Mouse (Mus musculus) T-cell, adult 2 months (primary cell): ENCODE measurements at regions not wholly inside any gene's neighbourhood (a gene's known extent, or its start where the extent isn't known, plus 50 kb on each side); places are given as distances from the start of the nearest gene placed in this dataset.
A peak's percentile ranks its signal among the peaks of the same experiment; 100 is the strongest.

Experiments
- DNase-seq: peaks from one replicate; pipeline ENCODE4 v3.0.0; 2022; ENCODE audit warnings: low spot score

DNA sequence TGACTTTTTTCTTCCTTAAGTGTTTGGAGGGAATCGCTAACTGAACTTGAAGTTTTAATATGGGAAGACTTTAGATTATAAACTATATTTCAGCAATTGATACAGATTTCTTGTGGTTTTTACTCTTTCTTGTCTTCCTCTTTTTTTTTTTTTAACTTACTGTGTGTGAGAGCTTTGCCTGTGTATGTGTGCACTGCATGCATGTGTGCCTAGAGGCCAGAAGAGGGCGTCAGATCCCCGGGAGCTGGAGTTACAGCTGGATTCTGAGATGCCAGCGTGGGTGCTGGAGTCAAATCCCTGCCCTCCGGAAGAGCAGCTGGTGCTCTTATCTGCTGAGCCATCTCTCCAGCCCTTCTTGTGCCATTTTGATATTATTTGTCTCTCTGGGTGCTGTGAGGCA, 129.6 kb downstream of the Trim33 start:
- DNase-seq: no peak

DNA sequence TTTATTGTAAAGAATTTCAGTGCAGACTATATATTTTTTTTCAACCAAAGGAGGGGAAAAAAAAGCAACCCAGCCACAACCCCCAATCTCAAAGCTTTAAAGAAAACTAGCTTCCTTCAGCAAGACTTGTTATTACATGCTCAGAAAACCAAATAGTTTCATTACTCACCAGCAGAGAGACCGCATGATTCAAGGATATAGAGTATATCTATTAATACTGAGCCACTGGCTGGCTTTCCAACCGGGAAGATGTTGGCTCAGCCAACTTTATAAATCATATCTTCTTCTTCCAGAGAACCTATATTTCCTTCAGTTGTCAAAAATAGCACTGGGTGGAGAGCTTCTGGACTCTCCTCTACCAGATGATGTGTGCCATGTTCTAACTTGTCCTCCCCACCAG, 133.2 kb downstream of the Trim33 start:
- no peak for DNase-seq

DNA sequence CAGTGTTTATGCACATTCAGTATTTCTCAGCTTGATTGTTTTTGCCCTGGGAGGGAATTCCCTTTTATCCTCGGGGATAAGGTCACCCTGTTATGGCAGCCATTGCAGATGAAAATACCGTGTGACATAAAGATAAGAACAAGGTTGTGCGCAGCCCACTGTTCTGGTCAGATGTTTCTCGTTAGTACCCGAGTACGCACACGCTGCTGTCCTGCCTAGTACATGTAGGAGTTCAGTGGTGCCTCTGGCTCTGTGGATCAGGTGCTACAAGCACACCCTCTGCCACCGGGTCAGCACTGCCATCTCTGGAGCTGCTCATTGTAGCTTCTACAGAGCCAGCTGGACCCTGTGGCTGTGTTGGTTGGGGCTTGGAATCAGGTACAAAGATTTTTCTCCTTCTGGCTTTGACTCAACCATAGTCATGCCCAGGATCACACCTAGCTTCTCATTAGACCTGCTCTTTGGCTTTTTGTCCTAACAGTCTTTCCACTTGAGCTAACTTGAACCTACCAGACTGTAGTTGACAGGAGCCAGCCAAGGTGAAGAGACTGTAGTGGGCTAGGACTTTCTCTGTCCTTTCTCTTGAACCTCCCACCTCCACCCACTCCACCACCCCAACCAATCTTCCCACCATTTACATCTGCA, 136.1 kb downstream of the Trim33 start:
- no peak for DNase-seq

DNA sequence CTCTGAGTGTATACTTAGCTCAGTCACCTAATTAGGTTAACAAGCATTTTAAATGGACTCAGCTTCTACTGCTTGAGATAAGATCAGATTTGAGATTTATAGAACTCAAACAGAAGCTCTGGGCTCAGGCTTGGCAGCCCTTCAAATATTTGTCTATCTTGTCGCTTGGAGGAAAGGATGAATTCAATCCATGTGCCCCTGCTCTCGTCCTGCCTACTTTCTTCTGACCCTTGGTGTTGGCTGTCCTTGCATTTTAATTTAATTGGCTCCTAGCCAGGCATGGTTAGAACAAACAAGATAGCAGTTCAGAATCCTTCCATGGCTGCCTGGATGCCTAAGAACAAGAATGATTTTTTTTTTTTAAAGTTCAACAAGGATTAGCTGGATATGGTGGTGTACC, 137.2 kb downstream of the Trim33 start:
- DNase-seq: no peak

DNA sequence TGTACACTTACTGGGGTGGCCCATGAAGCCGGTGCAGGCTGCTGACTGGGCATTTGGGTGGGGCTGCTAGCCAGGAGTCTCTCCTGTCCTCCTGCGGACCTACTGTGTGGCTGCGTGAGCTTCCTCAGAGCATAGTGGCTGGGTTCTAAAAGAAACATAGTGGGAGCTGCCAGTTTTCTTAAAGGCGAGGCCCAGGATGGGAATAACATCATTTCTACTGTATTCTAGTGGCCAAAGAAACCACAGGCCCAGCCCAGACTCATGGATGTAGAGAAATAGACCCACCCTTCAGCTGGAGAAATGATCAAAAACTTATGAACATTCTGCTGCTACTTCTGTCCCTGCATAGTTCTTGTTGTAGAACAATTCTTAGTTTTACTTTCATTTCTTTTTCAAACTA, 138.7 kb downstream of the Trim33 start:
- DNase-seq: no peak

DNA sequence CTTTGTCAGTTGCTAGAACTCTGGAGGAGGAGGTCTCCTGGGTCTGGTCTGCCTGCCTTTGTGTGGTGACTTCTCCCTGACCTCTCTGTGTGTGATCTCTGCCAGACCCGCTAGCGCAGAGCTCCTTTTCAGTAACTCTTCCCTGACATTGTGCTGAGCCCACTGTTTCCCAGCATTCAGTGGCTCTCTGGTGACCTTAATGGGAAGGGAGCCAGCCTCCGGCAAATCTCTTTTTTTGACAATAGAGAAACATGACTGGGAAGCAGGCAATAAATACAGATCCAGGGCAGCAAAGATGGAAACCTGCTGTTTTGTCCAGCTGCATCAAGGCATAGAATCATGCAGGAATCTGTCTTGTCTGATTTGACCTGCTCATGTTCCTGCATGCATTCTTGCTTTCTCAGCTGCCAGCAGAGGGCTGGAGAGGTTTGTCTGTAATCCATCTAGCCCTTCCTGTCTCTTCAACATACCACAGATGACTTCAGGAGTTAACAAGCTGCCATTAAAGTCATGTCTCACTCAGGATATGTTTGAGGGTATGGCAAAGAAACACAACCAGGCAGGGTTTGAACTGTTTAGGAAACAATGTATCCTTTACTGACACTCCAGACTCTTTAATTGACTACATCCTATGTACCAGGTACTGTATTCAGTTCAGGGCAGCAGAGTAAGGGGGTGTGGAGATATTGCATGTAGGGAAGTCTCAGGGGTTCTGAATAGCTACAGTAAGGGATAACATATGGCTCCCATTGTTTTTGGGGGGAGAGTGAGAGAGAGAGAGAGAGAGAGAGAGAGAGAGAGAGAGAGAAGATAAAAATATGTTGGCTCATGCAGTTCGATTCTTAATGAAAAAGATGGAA, 140.9 kb downstream of the Trim33 start:
- DNase-seq: no peak

DNA sequence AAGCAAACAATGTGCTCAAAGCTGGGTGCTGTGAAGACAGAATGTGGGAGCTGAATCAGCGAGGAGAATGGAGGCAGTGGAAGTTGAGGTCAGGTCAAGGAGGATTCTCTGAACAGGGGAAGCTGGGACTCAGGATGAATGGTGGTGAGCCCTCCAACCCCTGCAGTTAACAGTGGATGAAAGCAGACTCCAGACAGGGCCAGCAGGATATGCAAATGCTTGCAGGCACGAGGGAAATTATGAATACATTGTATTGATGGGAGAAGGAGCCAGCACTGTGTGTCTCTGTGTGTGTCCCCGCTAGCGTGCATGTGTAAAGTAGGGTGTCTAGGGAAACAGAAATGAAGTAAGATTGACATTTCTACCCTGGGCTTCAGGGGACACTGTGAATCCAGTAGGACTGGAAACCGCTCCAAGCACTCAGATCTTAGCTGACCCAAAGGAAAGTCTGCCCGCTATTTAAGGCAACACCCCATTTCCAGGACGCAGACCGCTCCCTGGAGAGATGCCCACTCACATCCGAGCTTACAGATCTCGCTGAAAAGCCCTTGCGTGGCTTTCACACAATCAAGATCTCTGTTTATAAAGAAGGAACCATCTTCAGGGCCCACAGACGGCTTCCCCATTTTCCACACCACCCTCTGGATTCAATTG, 141.7 kb downstream of the Trim33 start:
- DNase-seq: no peak

DNA sequence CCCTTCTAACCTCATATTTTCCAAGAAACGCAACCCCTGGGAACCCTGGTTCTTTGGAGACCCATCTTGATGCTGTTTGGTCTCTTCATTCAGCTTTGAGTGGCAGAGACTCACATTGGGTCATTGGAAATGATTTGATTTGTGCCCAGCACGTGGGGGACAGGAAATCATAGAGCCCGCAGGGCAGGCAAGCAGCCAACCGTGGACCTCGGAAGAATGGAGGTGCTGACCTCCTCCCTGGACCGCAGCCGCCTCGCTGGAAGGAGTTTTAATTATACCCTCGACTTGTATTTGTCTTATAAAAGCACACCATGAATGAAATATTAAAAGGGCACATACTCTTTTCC, 142.2 kb downstream of the Trim33 start:
- DNase-seq: no peak

DNA sequence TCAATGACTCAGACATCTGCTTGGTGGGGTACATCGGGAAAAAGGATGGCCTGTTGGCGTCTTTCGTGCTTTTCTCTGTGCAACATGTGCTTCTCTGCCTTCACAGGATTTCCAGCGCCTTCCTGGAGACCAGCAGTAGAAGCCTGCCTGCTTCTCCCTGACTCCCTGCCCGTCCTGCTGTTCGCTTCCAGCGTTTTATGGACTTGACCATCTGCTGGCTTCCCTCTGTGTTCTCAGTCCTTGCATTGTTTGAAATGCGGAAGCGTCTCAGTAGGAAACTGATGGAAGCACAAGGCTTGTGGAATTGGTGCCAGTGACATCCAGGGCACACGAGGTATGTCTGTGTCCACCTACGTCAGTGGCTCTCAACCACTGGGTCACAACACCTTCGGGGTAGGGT, 143.7 kb downstream of the Trim33 start:
- DNase-seq: no peak

DNA sequence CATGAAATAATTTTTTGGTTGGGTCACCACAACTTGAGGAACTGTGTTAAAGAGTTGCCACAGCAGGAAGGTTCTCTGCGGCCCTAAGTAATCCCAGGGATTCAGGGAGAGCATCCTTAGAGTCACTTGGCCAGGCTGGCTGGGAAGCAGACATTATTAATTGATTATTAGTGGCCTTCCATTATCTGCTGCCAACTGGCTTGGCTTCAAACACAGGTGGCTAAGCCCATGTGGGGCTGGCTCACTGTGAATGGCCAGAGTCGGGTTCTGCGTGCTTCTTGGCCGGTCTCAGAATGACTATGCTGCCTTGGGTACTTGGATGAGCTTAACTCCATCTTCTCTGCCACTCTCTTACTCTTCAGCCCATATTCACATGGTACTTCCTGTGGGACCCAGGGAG, 144.2 kb downstream of the Trim33 start:
- DNase-seq: no peak

DNA sequence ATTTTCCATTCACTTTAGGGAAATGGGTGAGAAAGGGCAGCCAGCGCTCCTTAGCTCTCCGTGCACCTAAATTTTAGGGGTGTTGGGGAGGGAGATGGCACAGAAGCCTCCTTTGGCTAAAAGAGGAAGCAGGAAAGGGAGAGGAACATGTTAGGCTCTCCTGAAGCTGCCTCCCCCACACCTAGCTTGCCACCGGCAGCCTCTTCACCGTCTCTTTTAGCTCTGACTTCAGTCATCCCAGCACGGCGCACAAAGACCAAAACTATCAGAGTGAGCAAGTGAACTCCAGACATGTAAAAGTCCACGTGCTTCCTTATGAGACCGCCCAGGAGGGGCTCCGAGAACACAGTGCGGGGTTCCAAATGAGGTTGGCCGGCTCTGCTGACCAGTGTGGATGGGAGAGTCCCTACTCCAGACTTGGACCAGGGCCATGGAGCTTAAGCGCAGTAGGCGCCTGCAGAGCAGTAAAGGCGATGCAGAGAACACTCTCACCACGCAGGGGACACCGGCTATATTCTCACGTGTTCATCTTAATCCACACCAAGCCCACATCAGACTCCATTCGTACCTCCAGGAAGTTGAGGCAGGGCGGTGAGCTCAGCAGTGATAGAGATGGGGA, 146.8 kb downstream of the Trim33 start:
- DNase-seq: no peak

DNA sequence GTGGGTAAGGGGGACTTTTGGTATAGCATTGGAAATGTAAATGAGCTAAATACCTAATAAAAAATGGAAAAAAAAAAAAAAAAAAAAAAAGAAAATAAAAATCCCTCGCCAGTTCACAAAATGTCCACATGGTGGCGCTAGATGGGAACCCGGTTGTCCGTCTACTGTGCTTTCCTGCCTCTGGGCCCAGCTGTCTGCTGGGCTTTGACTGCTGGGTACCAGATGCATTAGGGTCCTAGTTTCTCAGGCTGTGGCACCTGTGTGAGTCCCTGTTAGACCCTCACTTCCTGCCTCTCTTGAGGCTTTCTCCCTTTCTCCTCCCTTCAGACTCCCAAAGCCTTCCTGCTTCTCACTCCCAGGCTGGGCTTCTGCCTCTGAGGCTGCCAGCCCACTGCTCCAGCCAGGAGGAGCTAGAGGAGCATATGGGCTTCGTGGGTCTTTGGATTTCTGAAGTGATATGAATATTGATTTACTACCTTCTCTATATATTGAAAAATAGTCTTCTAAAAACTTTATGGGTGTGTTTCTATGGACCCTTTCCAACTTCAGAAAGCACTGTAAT, 145.7 kb upstream of the Syt6 start:
- peak; percentile 20 for DNase-seq

DNA sequence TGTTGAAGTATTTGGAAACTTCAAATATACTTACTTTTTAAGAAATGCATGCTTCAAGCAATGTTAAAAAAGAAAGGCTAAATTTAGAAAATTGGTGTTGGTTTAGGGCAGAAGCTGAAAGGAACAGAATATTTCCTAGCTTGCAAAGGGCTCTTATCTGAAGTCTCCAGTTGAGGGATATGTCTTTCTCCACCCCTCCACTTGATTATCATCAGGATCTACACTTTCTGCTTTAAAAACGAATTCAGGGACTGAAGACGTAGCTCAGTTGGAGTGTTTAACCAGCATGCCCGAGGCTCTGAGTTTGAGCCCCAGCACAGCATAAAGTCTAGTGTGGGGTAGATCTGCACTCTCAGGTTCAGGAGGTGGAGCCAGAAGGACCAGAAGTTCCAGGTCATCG, 144.9 kb upstream of the Syt6 start:
- no peak for DNase-seq

DNA sequence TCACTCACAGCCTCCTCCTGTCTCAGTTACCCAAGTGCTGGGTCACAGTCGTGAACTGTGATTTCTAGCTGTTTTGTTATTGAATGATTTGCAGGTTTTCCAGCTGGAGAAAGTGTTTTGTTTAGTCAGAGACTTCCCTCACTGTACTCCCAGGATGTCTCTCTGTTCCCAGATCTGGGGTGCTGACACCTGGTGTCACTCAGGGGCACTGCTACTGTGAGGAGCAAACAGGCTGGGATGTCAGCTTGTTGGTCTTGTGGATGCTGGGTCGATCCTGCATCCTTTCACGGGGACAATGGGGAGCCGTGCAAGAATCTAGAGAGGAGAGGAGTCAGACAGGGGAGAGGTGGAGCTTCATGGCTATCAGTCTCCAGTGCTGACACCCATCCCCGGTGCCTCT, 142.8 kb upstream of the Syt6 start:
- no peak for DNase-seq

DNA sequence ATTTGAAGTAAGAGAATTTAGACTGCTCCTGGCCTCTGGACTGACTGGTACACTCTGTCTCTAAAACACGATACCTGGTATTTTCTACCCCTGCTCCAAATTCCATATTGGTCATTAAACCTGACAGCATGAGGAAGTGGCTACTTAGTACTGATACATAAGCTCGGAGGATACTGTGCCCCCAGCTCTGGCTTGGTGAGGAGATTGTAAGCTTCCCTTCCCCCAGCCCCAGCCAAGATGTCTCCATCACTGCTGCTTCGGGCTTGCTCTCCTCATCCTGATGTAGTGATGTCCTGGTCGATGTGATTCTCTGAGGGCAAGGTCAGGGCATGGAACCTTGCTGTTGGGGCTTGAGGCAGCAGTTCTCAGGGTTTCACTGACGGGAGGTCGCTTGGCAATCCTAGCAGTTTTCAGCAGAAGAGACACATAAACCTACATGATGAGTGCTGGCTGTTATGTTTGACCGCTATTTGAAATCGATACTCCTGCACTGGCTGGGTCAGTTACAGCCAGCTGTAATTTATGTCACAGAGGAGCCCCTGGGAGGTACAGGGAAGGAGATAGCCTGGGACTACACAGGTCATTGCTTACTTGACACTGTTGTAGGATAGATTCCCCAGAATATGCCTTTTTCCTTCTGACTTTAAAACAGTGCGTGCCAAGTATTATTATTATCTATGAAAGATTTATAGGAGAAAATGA, 138.0 kb upstream of the Syt6 start:
- DNase-seq: no peak

DNA sequence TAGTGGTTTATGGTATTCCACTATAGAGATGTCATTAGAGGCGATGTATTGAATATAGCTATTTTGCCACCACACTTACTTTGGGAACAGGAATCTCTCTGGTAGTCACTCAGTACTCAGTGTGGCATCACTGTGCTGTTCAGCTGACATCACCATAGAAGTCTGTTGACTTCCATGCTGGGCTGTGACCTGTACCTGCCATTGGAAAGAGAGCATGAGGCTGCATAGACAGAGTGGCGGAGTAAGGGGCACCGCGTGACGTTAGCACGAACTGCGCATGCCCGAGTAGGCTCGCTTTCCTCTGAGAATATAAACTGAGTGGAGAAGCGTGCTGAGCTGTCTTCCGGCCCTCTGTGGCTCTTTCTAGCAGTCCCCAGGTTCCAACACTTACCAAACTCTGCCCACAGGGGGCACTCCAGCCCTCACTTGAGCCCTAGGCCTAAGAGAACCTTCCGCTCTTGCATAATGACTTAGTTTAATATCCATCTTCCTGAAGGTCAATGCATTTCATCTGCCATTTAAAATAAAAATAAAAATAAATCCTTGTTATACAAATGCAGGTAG, 136.2 kb upstream of the Syt6 start:
- DNase-seq: peak; percentile 70

DNA sequence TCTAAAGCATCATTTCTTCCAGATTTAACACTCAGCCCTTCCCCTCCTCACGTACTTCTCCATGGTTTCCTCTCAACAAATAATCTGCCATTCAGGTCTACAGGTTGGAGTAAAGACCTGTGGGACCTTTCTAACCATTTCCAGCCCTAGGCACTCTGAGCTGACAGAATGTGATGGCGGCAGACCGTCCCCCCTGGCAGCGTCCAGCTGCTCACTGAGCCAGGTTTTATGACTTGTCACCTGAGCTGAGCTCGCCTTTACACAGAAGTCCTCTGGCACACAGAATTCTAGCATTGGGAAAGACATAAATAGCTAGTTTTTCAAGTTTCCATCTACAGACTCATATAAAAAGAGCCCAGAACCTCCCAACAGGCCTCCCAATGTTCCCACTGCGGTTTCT, 131.8 kb upstream of the Syt6 start:
- no peak for DNase-seq

DNA sequence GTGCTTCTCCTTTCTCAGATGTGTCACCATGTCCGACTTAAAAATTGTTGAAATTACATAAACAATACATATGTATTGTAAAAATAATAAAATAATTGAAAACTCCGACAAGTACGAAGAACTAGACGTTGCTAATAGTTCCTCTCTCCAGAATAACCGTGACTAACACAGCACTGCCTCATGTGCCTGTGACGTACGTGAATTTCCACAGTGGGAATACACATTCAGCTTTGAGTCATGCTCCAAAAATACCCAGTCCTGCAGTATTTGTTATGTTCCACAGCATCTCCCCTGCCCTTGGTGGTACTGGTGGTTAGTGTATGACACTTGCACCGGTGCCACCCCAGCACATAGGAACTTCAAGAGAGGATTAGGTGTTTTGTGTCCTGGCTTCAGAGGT, 129.2 kb upstream of the Syt6 start:
- DNase-seq: no peak

DNA sequence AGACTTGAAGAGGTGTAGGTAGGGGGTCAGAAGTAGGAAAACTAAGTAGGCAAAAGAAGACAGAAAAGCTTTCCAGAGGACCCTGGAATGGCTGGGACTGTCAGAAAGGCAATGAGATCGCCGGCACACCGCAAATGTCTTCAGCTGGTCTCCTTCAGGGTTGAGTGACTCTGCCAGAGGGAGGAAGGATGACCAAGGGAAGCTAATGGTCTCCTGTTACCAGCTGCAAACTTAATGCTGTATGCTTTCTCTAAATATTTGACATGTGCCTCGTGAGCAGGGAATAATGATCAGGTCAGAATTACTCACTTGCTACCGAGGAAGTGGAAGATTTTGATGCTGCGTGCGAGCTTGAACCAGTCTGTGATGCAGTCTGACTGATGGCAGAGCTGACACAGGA, 125.2 kb upstream of the Syt6 start:
- DNase-seq: no peak

DNA sequence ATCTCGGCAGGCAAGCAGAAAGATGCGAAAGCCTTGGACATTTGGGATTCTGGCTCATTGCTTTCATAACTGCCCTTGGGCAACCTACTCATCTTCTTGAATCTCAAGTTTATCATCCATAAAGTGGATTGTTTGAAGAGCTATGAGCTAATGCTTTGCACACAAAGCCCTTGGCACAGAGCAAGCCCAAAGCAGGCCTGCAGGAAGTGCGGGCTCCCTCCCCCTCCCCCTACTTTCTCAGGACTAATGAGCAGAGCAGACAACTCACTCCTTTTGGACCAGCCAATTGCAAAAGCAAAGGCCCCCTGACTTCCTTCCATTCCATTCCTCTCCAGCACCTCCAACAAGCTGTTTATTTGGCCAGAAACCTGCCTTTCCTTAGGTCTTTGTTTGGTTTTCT, 123.1 kb upstream of the Syt6 start:
- no peak for DNase-seq

DNA sequence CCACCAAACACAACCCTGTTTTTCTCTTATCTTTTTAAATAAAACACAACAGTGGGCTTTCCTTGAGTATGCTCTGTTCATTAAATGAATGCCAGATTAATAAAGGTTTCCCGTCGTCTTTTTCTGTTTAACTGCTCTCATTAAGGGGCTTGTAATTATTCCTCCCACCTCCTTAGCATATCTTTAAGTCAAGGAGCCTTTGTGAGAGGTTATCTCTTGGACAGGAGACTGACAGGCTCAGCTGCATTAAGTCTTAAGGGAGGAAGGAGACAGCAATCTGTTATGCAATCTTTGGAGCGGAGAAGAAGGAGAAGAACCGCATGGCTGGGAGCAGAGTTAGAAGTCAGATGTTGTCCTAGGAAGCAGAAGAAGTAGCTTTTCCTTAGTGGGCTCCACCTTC, 111.3 kb upstream of the Syt6 start:
- DNase-seq: no peak

DNA sequence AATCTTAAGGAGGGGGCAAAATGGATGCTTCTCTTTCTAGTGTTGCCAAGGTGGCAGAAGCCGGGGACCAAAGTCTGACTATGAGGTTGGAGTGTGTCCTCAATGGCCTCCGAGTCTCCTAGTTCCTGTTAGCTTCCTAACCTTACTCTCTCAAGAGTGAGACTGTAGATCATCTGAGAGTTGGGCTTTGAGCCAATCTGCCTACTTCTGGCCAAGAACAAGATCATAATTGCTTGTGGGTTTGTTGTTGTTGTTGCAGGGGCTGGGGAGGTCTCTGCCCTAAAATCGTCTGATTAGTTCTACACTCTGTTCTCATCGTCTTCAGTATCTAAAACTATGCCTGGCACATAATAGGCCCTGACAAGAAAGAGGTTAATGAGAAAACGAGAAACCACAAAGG, 110.8 kb upstream of the Syt6 start:
- DNase-seq: no peak
